Mouse (Mus musculus): ENCODE measurements around the gene Galnt7.

Gene Galnt7

DNA sequence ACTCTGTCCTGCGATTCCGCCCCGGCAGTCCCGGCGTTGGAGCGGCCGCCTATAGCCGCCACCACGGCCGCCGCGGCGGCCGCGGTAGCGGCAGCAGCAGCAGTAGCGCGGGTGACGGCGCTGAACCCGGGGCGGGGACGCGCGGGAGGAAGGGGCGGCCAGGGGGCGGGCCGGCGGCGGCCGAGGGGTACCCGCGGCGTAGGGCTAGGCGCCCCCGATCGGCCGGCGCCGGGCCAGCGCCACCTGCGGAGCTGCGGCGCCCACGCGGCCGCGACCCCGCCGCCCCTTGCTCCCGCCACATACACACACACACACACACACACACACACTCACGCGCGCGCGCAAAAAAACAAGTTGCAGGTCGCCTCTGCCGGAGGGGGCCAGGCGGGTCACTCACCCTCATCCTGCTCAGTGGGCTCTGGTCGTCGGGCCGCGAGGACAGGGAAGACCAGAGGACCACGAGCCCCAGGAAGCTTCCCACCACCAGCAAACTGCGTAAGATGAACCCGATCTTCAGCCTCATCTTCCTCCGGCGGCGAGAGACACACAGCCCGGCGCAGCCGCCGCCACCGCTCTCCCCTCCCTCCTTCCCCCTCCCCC is at the start of gene Galnt7:
TSS of gene Galnt7 (minus strand) at position 577 of the 600 bp plus-strand sequence.
- peak; percentile 81 to 92 for DNase-seq (ENCODE audit: inconsistent age in 2 of 2, low spot score in 1 of 2)

DNA sequence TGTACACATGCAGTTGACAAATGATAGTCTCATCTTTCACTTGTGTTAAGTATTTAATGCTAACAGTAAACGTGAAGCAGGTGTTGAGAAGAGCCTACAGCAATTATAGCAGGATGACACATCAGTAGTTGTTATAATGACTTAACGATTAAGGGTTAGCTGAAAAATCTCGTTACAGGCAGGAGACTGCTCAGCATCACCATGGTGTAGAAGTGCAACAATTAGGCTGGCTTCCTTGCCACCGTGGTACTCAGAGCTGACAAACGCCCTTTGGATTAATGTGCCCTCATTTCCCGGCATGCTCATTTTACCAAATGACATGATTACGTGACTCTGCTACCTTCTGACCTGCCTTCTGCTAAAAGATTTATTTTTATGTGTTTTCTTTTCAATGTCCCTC is 35.8 kb upstream of the Galnt7 start:
- DNase-seq (ENCODE audit: inconsistent age in 2 of 2, low spot score in 1 of 2): no peak

- DNase-seq (ENCODE audit: inconsistent age in 2 of 2, low spot score in 1 of 2): no peak
Measured at GRCm38 (mm10) chr8:57685803-57686202, 33.0 kb upstream of the Galnt7 start.

DNA sequence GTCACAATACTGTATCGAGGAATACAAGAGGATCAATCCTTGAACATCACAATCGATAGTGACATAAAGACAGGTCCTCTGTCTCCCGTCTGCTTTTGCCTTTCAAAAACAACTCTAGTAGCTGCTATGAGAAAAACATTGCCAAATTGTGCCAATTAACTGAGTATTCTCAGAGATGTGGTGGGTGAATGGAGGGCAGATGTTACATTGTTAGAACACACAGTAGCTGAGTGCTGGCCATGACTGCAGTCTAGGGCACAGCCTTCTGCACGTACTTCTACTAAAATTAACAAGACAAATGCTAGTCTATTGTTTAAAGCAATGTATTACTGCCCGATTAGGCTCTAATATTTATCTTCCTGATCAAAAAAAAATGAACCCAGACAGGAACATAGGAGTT is 27.2 kb upstream of the Galnt7 start:
- DNase-seq (ENCODE audit: inconsistent age in 2 of 2, low spot score in 1 of 2): no peak

GRCm38 (mm10) chr8:57664121-57664520 is 11.3 kb upstream of the Galnt7 start:
- no peak for DNase-seq (ENCODE audit: inconsistent age in 2 of 2, low spot score in 1 of 2)

DNA sequence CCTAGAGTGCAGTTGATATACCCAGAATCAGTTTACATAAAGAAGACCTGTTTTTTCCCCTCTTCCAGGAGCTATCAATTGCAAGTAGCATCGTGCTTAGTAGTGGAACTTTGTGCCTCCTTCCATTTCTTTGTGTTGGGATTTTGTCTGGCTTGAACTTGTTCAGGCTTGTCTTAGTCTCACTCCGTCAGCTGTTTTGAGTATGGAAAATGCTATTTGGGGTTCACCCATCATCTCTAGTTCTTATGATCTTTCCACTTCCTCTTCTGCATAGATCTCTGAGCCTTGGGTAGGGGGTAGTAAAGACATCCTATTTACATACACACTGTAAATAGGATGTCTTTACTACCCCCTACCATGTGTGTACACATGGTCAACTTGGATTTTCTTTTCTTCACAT is 7.2 kb upstream of the Galnt7 start:
- no peak for DNase-seq (ENCODE audit: inconsistent age in 2 of 2, low spot score in 1 of 2)

- no peak for DNase-seq (ENCODE audit: inconsistent age in 2 of 2, low spot score in 1 of 2)
Measured at GRCm38 (mm10) chr8:57656446-57656845, 3.6 kb upstream of the Galnt7 start.

- DNase-seq (ENCODE audit: inconsistent age in 2 of 2, low spot score in 1 of 2): no peak
Measured at GRCm38 (mm10) chr8:57654146-57654545, 1.3 kb upstream of the Galnt7 start.

- peak in 1 of 2 experiments; percentile 11 for DNase-seq (ENCODE audit: inconsistent age in 2 of 2, low spot score in 1 of 2)
Measured at GRCm38 (mm10) chr8:57653768-57654125, 915 bp upstream of the Galnt7 start.

GRCm38 (mm10) chr8:57653056-57653767 is 380 bp upstream of the Galnt7 start:
- DNase-seq (ENCODE audit: inconsistent age in 2 of 2, low spot score in 1 of 2): peak; percentile 59 to 85

DNA sequence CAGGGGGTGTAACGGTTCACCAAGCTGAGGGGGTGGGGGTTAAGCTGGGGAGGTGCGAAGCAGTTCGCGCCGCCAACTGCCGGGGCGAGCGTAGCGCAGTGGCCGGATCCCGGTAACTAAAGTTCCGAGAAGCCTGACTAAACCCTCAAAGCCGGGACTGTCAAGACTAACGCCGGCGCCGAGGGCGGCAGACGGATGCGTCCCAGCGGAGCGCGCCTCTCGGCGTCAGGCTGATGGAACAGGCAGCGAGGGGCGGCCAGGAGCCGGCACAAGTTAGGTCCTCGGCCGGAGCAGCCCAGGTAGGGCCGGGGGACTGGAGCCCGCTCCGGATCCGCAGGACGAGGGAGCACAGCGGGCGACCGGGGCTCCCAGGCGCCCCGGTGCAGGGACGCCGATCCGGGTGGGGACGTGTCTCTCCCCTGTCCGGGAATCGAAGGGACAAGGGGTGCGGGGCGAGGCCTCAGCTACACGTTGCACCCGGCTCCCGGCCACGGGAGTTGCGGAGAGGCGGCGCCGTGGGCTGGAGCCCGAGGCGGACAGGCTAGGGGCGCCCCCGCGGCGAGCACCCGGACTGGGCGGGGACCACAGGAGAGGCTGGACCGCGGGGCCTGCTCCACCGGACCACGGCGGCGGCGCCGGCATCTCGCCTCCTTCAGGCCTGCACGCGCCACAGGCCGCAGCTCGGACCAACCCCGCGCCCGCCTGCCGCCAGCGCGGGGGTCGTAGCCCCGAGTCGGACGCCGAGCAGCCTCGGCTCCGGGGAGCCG is 960 bp downstream of the Galnt7 start:
- peak; percentile 88 to 95 for DNase-seq (ENCODE audit: inconsistent age in 2 of 2, low spot score in 1 of 2)

DNA sequence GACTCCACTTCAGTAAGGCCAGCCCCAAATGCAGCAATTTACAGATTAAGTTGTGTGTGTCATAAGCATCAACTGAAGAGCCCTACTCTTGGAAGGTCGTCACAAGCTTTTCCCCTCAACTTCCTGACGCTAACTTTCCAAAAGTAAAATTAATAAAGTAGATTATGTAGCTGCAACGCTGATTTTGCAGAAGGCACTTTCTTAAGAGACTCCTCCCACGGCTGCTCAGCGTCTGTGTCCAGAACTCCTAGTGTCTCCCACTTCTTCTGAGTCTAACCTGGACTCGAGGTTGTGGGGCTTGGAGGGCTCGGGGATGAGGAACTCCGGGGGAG is 1.5 kb downstream of the Galnt7 start:
- no peak for DNase-seq (ENCODE audit: inconsistent age in 2 of 2, low spot score in 1 of 2)

DNA sequence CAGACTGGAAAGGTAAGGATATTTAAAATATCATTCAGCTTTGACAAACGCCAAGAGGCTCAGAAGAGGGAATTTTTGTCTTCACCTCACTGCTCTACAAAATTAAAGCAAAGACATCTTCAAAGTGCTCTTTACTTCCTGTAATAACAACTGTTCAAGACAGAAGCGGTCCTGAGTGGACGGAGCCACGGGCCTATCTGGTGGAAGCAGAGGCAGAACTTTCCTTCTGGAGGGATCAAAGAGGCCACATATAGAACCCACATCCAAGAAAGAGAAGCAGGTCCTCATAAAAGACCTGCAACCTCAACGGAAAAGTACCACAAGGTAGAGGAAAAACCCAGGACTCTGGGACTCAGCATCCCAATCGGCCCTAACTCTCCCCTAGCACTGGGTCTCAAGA is 2.6 kb downstream of the Galnt7 start:
- DNase-seq (ENCODE audit: inconsistent age in 2 of 2, low spot score in 1 of 2): peak in 1 of 2 experiments; percentile 38

- no peak for DNase-seq (ENCODE audit: inconsistent age in 2 of 2, low spot score in 1 of 2)
Measured at GRCm38 (mm10) chr8:57647566-57647965, 5.3 kb downstream of the Galnt7 start.

GRCm38 (mm10) chr8:57644281-57644680 is 8.6 kb downstream of the Galnt7 start:
- no peak for DNase-seq (ENCODE audit: inconsistent age in 2 of 2, low spot score in 1 of 2)

GRCm38 (mm10) chr8:57642722-57643121 is 10.1 kb downstream of the Galnt7 start:
- no peak for DNase-seq (ENCODE audit: inconsistent age in 2 of 2, low spot score in 1 of 2)

DNA sequence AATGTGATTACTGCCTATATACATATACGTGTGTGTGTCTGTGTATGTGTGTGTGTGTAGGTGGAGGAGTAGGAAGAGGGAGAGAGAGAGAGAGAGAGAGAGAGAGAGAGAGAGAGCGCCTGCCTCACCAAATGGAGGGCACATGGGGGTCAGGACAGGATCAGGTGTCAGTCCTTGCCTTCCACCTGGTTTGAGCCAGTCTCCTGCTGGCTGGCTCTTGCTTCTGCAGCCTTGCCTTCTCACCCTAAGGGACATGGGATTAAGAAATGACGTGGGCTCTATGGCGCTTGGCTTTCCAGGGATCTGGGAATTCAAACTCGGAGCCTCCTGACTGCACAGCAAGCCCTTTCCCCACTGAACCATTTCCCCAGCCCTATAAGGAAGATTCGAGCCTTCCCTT is 13.9 kb downstream of the Galnt7 start:
- DNase-seq (ENCODE audit: inconsistent age in 2 of 2, low spot score in 1 of 2): no peak

DNA sequence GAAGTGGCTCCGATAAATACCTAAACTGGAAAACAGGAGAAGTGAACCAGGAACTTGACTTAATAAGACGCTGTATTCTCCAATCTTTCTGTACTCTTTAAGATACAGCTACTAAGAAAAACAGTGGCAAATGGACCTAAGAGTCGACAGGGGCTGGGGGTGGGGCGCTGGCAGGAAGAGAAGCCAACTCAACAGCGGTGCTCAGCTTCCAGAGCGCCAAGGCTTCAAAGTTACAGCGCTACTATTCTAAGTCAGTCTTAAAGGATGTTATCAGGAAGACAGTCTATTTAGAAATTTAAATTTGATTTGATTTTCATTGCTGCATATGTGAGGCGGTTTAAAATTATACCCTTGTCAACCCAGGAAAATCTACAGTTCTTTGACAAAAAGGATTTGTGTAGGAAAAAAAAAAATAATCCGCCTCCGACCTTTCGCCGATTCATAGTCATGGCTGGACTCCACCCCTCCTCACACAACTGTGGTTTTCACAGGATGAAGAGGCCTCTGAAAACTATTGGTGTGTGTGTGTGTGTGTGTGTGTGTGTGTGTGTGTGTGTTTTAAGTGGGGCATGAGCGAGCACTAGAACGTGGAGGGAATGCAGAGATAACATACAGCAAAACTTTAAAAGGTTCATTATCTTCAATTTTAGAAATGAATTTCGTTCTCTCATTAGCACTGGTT is 15.1 kb downstream of the Galnt7 start:
- DNase-seq (ENCODE audit: inconsistent age in 2 of 2, low spot score in 1 of 2): no peak

- peak; percentile 25 to 58 for DNase-seq (ENCODE audit: inconsistent age in 2 of 2, low spot score in 1 of 2)
Measured at GRCm38 (mm10) chr8:57636698-57637097, 16.1 kb downstream of the Galnt7 start.

DNA sequence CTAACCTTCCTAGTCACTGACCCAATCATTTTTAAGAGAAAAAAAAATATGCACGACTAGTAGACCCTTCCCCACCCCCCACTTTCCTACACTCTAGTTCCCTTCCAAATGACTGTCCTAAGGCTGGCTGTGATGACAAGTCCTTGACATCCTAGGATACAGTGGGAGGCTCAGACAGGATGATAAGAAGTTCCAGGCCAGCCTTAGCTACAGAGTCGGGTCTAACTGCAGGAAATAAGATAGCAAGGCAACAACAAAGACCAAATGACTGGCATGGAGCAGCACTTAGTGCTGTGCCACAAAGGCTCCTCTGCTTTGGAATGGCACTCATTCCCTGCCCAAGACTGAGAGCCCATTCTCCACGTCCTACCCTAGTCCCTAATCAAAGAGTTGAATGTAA is 16.6 kb downstream of the Galnt7 start:
- DNase-seq (ENCODE audit: inconsistent age in 2 of 2, low spot score in 1 of 2): no peak

- no peak for DNase-seq (ENCODE audit: inconsistent age in 2 of 2, low spot score in 1 of 2)
Measured at GRCm38 (mm10) chr8:57631780-57632179, 21.1 kb downstream of the Galnt7 start.

DNA sequence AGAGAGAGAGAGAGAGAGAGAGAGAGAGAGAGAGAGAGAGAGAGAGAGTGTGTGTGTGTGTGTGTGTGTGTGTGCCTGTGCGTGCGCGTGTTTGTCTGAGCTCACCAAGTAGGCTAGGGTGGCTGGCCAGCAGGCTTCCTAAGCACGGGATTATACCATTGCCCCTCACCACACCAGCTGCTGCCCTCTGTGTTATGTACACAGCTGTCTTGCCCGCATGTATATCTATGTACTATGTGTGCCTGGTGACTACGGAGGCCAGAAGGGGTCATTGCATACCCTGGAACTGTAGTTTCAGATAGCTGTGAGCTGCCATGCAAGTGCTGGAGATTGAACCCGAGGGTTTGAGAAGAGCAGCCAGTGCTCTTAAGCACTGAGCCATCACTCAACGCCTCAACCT is 22.7 kb downstream of the Galnt7 start:
- no peak for DNase-seq (ENCODE audit: inconsistent age in 2 of 2, low spot score in 1 of 2)
